Mouse (Mus musculus) testis, adult 2 months (tissue): ENCODE measurements around the gene Mical2. TPM values are rescaled to one million over a fixed set of nuclear protein-coding genes. Genes with fewer than 3 reads are reported as not detected.

ENCODE experiments used
- H3K27ac ChIP-seq: fragments of 200-500 bp; 2 replicates; pipeline ENCODE4 v1.5.1; 2012; ENCODE audit warnings: low read depth, low read length; ENCODE audit not compliant: control insufficient read depth, insufficient read depth
- H3K27me3 ChIP-seq: fragments of 200-500 bp; 2 replicates; pipeline ENCODE4 v1.6.1; 2012; ENCODE audit warnings: mild to moderate bottlenecking, low read length, moderate library complexity; ENCODE audit not compliant: control insufficient read depth, insufficient read depth
- H3K36me3 ChIP-seq: fragments of 200-500 bp; 2 replicates; pipeline ENCODE4 v1.6.1; 2012; ENCODE audit warnings: mild to moderate bottlenecking, low read length; ENCODE audit not compliant: control insufficient read depth, insufficient read depth
- H3K4me1 ChIP-seq: fragments of 200-500 bp; 2 replicates; pipeline ENCODE4 v1.6.1; 2012; ENCODE audit warnings: low read length; ENCODE audit not compliant: control insufficient read depth, insufficient read depth
- H3K4me3 ChIP-seq: fragments of 200-500 bp; 2 replicates; pipeline ENCODE4 v1.5.1; 2012; ENCODE audit warnings: low read depth, mild to moderate bottlenecking, low read length, moderate library complexity, mixed read lengths; ENCODE audit not compliant: control insufficient read depth
- CTCF ChIP-seq: fragments of 200-500 bp; IDR thresholded peaks from 2 replicates; pipeline ENCODE4 v1.5.1; 2012; ENCODE audit warnings: low read depth, mild to moderate bottlenecking, inconsistent platforms, low read length, moderate library complexity; ENCODE audit not compliant: control insufficient read depth, insufficient read depth, insufficient replicate concordance
- POLR2A ChIP-seq: fragments of 200-500 bp; IDR thresholded peaks from 2 replicates; pipeline ENCODE4 v1.6.1; 2012; ENCODE audit warnings: low read depth, mild to moderate bottlenecking, inconsistent platforms, low read length, moderate library complexity; ENCODE audit not compliant: control insufficient read depth
- polyA plus RNA-seq: library from polyadenylated mRNA; depleted of rRNA; stranded (reverse); fragments of >200 nt; gene quantifications from 2 replicates; pipeline ENCODE4 v1.2.3, GENCODE M21; 2012

Mical2 gene
- polyA plus RNA-seq, 1 experiment, result 148 TPM

- TF ChIP-seq CTCF (no peak), POLR2A (no peak)
- H3K4me3 ChIP-seq, result no peak overlapping the region
- H3K27ac ChIP-seq, result no peak overlapping the region
- no peaks in the 10 kb centered on the region for H3K27me3 ChIP-seq
- H3K4me1 ChIP-seq, result peaks cover 6% of the 10 kb centered on the region; the same call in 1 of the 2 replicates
- no peaks in the 10 kb centered on the region for H3K36me3 ChIP-seq
These were observed 16.0 kb upstream of the Mical2 start for GRCm38 (mm10) chr7:112209621-112210020.

GRCm38 (mm10) chr7:112212921-112213721 is 12.5 kb upstream of the Mical2 start:
- TF ChIP-seq POLR2A, result no peak
- TF ChIP-seq CTCF, result peak; percentile 25; the same call in 1 of the 2 replicates
- Histone ChIP-seq H3K27ac (no peak overlapping the region), H3K4me3 (peak overlapping the region; percentile 32), H3K36me3 (no peaks in the 10 kb centered on the region), H3K4me1 (peaks cover 6% of the 10 kb centered on the region; the same call in 1 of the 2 replicates), H3K27me3 (no peaks in the 10 kb centered on the region)

GRCm38 (mm10) chr7:112215871-112216270 is 9.8 kb upstream of the Mical2 start:
- H3K27ac ChIP-seq, result no peak overlapping the region
- H3K4me3 ChIP-seq, result no peak overlapping the region
- H3K4me1 ChIP-seq, result peaks cover 6% of the 10 kb centered on the region; the same call in 1 of the 2 replicates
- peak; percentile 21; the same call in 1 of the 2 replicates for TF ChIP-seq CTCF
- no peak for TF ChIP-seq POLR2A
- H3K27me3 ChIP-seq, result no peaks in the 10 kb centered on the region
- H3K36me3 ChIP-seq, result no peaks in the 10 kb centered on the region

GRCm38 (mm10) chr7:112216720-112217119 is 8.9 kb upstream of the Mical2 start:
- no peaks in the 10 kb centered on the region for H3K36me3 ChIP-seq
- H3K4me1 ChIP-seq, result peaks cover 6% of the 10 kb centered on the region; the same call in 1 of the 2 replicates
- H3K27ac ChIP-seq, result 0 out of 2 replicates have a peak overlapping the region, but pooled peaks have one; percentile 16
- TF ChIP-seq CTCF (no peak), POLR2A (no peak)
- no peaks in the 10 kb centered on the region for H3K27me3 ChIP-seq
- H3K4me3 ChIP-seq, result no peak overlapping the region

GRCm38 (mm10) chr7:112217208-112217607 is 8.4 kb upstream of the Mical2 start:
- no peak overlapping the region for H3K27ac ChIP-seq
- H3K4me3 ChIP-seq, result no peak overlapping the region
- H3K4me1 ChIP-seq, result peaks cover 6% of the 10 kb centered on the region; the same call in 1 of the 2 replicates
- no peaks in the 10 kb centered on the region for H3K36me3 ChIP-seq
- H3K27me3 ChIP-seq, result no peaks in the 10 kb centered on the region
- no peak for TF ChIP-seq POLR2A
- TF ChIP-seq CTCF, result no peak

GRCm38 (mm10) chr7:112222733-112223524 is 2.7 kb upstream of the Mical2 start:
- Histone ChIP-seq H3K27me3 (no peaks in the 10 kb centered on the region), H3K27ac (no peak overlapping the region), H3K4me3 (no peak overlapping the region), H3K36me3 (no peaks in the 10 kb centered on the region), H3K4me1 (peaks cover 10% of the 10 kb centered on the region)
- TF ChIP-seq CTCF (no peak), POLR2A (no peak)

- Histone ChIP-seq H3K27ac (no peak overlapping the region), H3K4me3 (no peak overlapping the region), H3K36me3 (no peaks in the 10 kb centered on the region), H3K4me1 (peaks cover 10% of the 10 kb centered on the region), H3K27me3 (no peaks in the 10 kb centered on the region)
- no peak for TF ChIP-seq POLR2A
- no peak for TF ChIP-seq CTCF
These were observed 802 bp upstream of the Mical2 start for GRCm38 (mm10) chr7:112224854-112225253.
